Mouse (Mus musculus) midbrain, embryonic 14.5 days (tissue): ENCODE measurements at regions not wholly inside any gene's neighbourhood (a gene's known extent, or its start where the extent isn't known, plus 50 kb on each side); places are given as distances from the start of the nearest gene placed in this dataset.

Experiments used
- ATAC-seq: fragments of 200-750 bp; cut with Nextera tagmentation; 2 replicates; pipeline ENCODE4 v1.8.0; 2017; ENCODE audit warnings: moderate number of reproducible peaks, moderate library complexity; ENCODE audit not compliant: low FRiP score, low TSS enrichment
- DNase-seq: peaks from one replicate; pipeline ENCODE4 v3.0.0-alpha.2; 2015
- H3K27ac ChIP-seq: fragments of 300-500 bp; sonication (generic); replicated peaks from 2 replicates; pipeline ENCODE4 v1.5.1; 2014; ENCODE audit warnings: mild to moderate bottlenecking, low read depth, low read length, moderate library complexity
- H3K27me3 ChIP-seq: fragments of 300-500 bp; sonication (generic); 2 replicates; pipeline ENCODE4 v1.6.1; 2014; ENCODE audit warnings: low read length, control low read depth, mixed read lengths; ENCODE audit not compliant: control insufficient read depth, insufficient read depth
- H3K36me3 ChIP-seq: fragments of 300-500 bp; sonication (generic); 2 replicates; pipeline ENCODE4 v1.6.1; 2014; ENCODE audit warnings: low read length, control low read depth; ENCODE audit not compliant: control insufficient read depth, insufficient read depth
- H3K4me1 ChIP-seq: fragments of 300-500 bp; sonication (generic); 2 replicates; pipeline ENCODE4 v1.6.1; 2014; ENCODE audit warnings: mild to moderate bottlenecking, antibody characterized with exemption, low read length, control low read depth; ENCODE audit not compliant: control insufficient read depth, insufficient read depth
- H3K4me2 ChIP-seq: fragments of 300-500 bp; sonication (generic); 2 replicates; pipeline ENCODE4 v1.6.1; 2014; ENCODE audit warnings: mild to moderate bottlenecking, low read length, moderate library complexity
- H3K4me3 ChIP-seq: fragments of 300-500 bp; sonication (generic); replicated peaks from 2 replicates; pipeline ENCODE4 v1.5.1; 2014; ENCODE audit warnings: low read depth, low read length
- H3K9ac ChIP-seq: fragments of 300-500 bp; sonication (generic); replicated peaks from 2 replicates; pipeline ENCODE4 v1.6.1; 2014; ENCODE audit warnings: mild to moderate bottlenecking, low read length, moderate library complexity
- H3K9me3 ChIP-seq: fragments of 300-500 bp; sonication (generic); 2 replicates; pipeline ENCODE4 v1.6.1; 2016; ENCODE audit warnings: low read length, control low read depth, mixed read lengths; ENCODE audit not compliant: control insufficient read depth
- WGBS: fragments of 180-500 bp; shearing (Covaris S2); extraction: QIAGEN DNeasy Blood & Tissue Kit; methylation state at CpG from one replicate; pipeline ENCODE4 v1.1.7; 2014; 5-methylcytosine and 5-hydroxymethylcytosine counted together

- H3K4me3 ChIP-seq = no peak overlapping the region
- H3K9ac ChIP-seq = no peak overlapping the region
- no peaks in the 10 kb centered on the region for H3K36me3 ChIP-seq
- ATAC-seq (no peak), DNase-seq (no peak)
- WGBS = 71% methylated on average over 3 of the region's 3 CpGs
- no peak overlapping the region for H3K4me2 ChIP-seq
- H3K27me3 ChIP-seq = no peaks in the 10 kb centered on the region
- no peak overlapping the region for H3K27ac ChIP-seq
- H3K4me1 ChIP-seq = no peaks in the 10 kb centered on the region
- no peaks in the 10 kb centered on the region for H3K9me3 ChIP-seq
Measured at GRCm38 (mm10) chr10:106113083-106113482, 271.9 kb upstream of the Mettl25 start.

DNA sequence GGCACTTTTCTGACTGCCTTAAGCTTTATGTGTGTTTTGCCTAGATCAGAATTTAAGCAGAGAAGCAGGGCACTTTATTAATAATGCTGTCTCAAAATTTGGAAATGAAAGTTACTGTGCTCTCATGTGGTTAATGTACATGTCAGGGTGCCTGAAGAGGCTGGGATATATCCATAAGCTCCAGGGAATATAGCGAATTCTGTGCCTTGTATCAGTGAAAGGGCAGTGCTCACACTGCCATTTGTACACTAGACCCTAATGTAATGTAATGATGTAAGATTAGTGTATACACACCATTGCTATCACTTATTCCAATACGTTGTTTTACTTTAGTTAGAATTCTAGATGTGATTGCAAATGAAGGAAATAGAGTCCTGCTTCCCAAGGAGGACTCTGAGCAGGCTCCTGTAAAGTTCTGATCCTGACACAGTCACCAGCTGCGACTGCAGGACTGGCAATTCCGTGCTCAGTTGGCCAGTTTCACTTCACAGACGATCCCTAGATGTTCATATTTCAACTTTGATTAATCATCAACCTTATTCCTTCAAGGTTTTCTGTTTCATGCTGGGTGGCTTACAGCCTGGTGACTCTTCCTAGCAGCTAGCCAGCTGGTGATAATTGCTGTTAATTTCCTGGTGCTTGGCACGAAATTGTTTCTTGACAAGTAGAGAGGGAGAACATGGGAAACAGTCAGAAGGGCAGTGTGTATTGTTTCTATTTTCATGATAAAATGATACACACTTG lies 273.7 kb upstream of the Mettl25 start:
- Histone ChIP-seq H3K36me3 (no peaks in the 10 kb centered on the region), H3K9me3 (no peaks in the 10 kb centered on the region), H3K4me2 (no peak overlapping the region), H3K27ac (no peak overlapping the region), H3K4me3 (no peak overlapping the region), H3K27me3 (no peaks in the 10 kb centered on the region), H3K9ac (no peak overlapping the region), H3K4me1 (no peaks in the 10 kb centered on the region)
- no peak for ATAC-seq
- DNase-seq = peak; percentile 1
- WGBS = 59% methylated on average over 6 of the region's 6 CpGs

DNA sequence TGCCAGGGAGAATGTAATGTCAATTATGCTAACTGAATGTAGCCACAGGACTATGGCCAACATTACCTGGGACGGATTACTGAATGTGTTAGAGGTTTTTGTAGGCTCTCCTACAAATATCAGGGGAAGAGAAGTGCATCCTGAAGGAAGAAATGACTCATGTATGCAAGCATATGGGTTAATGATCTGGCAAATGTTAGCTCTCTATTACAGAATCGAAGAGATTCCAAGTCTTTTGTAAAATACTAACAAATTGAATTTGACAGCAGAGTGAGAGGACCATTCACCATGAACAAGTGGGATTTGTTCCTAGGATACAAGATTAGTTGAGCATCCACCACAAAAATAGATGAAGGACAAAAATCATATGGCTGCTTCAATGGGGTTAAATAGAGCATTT lies 280.6 kb upstream of the Mettl25 start:
- DNase-seq = no peak
- H3K9ac ChIP-seq = no peak overlapping the region
- no peaks in the 10 kb centered on the region for H3K4me1 ChIP-seq
- 34% methylated on average over 2 of the region's 2 CpGs for WGBS
- H3K27me3 ChIP-seq = no peaks in the 10 kb centered on the region
- H3K36me3 ChIP-seq = no peaks in the 10 kb centered on the region
- H3K4me3 ChIP-seq = no peak overlapping the region
- no peaks in the 10 kb centered on the region for H3K9me3 ChIP-seq
- no peak overlapping the region for H3K27ac ChIP-seq
- no peak overlapping the region for H3K4me2 ChIP-seq
- no peak for ATAC-seq

GRCm38 (mm10) chr10:106122952-106123351 lies 281.8 kb upstream of the Mettl25 start:
- H3K27ac ChIP-seq = no peak overlapping the region
- H3K4me3 ChIP-seq = no peak overlapping the region
- DNase-seq = no peak
- 66% methylated on average over 8 of the region's 8 CpGs for WGBS
- no peak overlapping the region for H3K9ac ChIP-seq
- ATAC-seq = no peak
- H3K36me3 ChIP-seq = no peaks in the 10 kb centered on the region
- no peaks in the 10 kb centered on the region for H3K4me1 ChIP-seq
- H3K27me3 ChIP-seq = no peaks in the 10 kb centered on the region
- H3K4me2 ChIP-seq = no peak overlapping the region
- H3K9me3 ChIP-seq = no peaks in the 10 kb centered on the region

DNA sequence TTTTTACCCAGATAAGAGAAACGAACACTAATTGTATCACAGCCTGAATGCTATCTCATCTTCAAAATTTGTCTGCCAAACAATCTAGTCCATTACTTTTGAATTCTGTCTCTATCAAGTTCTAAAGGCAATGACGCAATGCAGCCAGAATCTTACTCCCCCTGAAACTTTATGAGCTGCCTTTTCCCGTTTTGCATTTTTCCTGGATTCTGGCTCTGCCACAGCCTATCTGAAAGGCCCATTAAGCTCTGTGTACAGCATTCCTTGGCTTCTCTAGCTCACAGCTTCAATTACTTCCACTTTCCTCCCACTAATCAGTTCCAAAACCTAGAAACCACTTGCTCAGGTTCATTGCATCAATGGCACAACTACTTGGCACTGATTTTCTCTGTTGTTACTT lies 298.0 kb upstream of the Ppfia2 start:
- 86% methylated on average over 3 of the region's 3 CpGs for WGBS

GRCm38 (mm10) chr10:106174433-106174832 lies 295.7 kb upstream of the Ppfia2 start:
- Histone ChIP-seq H3K9me3 (no peaks in the 10 kb centered on the region), H3K27me3 (no peaks in the 10 kb centered on the region), H3K4me1 (no peaks in the 10 kb centered on the region), H3K4me2 (no peak overlapping the region), H3K27ac (no peak overlapping the region), H3K4me3 (no peak overlapping the region), H3K36me3 (no peaks in the 10 kb centered on the region), H3K9ac (no peak overlapping the region)
- DNase-seq = peak; percentile 24
- ATAC-seq = no peak
- WGBS = 55% methylated on average over 1 of the region's 1 CpGs

More for the DNA sequence above, 298.0 kb upstream of the Ppfia2 start:
- Histone ChIP-seq H3K36me3 (no peaks in the 10 kb centered on the region), H3K4me2 (no peak overlapping the region), H3K27ac (no peak overlapping the region), H3K9ac (no peak overlapping the region), H3K27me3 (no peaks in the 10 kb centered on the region), H3K9me3 (no peaks in the 10 kb centered on the region), H3K4me1 (no peaks in the 10 kb centered on the region), H3K4me3 (no peak overlapping the region)
- no peak for ATAC-seq
- no peak for DNase-seq

GRCm38 (mm10) chr10:106179651-106180050 lies 290.5 kb upstream of the Ppfia2 start:
- no peaks in the 10 kb centered on the region for H3K4me1 ChIP-seq
- 94% methylated on average over 3 of the region's 3 CpGs for WGBS
- no peak overlapping the region for H3K4me3 ChIP-seq
- H3K9me3 ChIP-seq = no peaks in the 10 kb centered on the region
- H3K27ac ChIP-seq = no peak overlapping the region
- ATAC-seq (no peak), DNase-seq (no peak)
- no peak overlapping the region for H3K9ac ChIP-seq
- H3K36me3 ChIP-seq = no peaks in the 10 kb centered on the region
- H3K4me2 ChIP-seq = no peak overlapping the region
- H3K27me3 ChIP-seq = no peaks in the 10 kb centered on the region

DNA sequence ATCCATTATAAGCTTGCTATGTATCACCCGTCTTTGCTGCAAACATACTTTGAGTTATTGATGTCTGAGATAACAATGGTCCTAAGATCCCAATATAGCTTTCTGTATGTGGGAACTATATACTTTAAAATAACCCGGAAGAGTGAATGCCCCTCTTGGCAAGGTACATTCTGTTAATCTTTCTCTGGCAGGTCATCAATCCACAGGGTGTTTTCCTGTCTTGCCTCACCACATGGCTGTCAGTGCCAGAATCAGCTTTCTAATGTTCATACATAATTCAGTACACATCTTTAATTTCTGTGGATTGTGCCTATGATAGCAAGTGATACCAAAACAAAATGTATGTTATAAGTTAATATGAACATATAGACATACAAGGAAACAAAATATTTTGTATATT lies 267.6 kb upstream of the Ppfia2 start:
- WGBS = 75% methylated on average over 2 of the region's 2 CpGs
- H3K27ac ChIP-seq = no peak overlapping the region
- no peaks in the 10 kb centered on the region for H3K36me3 ChIP-seq
- no peak overlapping the region for H3K4me2 ChIP-seq
- H3K27me3 ChIP-seq = no peaks in the 10 kb centered on the region
- no peak for ATAC-seq
- no peak overlapping the region for H3K4me3 ChIP-seq
- no peaks in the 10 kb centered on the region for H3K9me3 ChIP-seq
- DNase-seq = no peak
- no peak overlapping the region for H3K9ac ChIP-seq
- no peaks in the 10 kb centered on the region for H3K4me1 ChIP-seq

DNA sequence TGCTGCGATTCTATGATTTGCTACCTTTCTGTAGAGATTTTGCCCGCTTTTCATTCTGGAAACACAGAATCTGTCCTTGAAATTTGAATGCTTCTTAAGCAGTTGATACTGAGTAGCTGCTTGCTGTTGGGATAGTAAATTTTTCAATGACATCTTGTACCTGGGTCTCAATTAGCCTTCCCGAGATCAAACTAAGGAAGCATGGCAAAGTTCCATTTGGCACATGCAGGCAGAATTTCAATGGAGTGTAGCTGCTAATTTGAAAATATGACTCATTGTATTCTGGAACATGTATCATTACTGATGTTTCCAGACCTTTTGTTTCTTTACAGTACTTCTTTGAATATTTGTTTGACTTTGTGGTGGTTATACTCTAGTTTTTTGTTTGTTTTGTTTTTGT lies 245.9 kb upstream of the Ppfia2 start:
- no peak overlapping the region for H3K27ac ChIP-seq
- no peak overlapping the region for H3K4me2 ChIP-seq
- H3K27me3 ChIP-seq = no peaks in the 10 kb centered on the region
- H3K9ac ChIP-seq = no peak overlapping the region
- ATAC-seq (no peak), DNase-seq (no peak)
- no peaks in the 10 kb centered on the region for H3K4me1 ChIP-seq
- H3K4me3 ChIP-seq = no peak overlapping the region
- 88% methylated on average over 3 of the region's 3 CpGs for WGBS
- no peaks in the 10 kb centered on the region for H3K36me3 ChIP-seq
- H3K9me3 ChIP-seq = no peaks in the 10 kb centered on the region
